Mouse (Mus musculus) gastrocnemius, postnatal 4 days (tissue): ENCODE results near the gene Socs3. TPM values are rescaled to one million over a fixed set of nuclear protein-coding genes. Genes with fewer than 3 reads are reported as not detected.

ENCODE experiments used
- DNase-seq, 2 experiments: peaks; one replicate each; pipeline ENCODE4 v3.0.0; 2021 to 2022; ENCODE audit warnings: low spot score in 2 of 2, mixed read lengths in 2 of 2
- total RNA-seq, 2 experiments: library from RNA; stranded (reverse); gene quantifications; 2 replicates each; pipeline ENCODE4 v1.2.3; 2021

The Socs3 gene
- total RNA-seq, 2 experiments from 2014 or later = 14.0 to 14.8 TPM

- no peak for DNase-seq
These were observed 26.2 kb upstream of the Socs3 start for GRCm38 (mm10) chr11:117996066-117996465.

GRCm38 (mm10) chr11:117995661-117996060 lies 25.8 kb upstream of the Socs3 start:
- no peak for DNase-seq

- DNase-seq = no peak
These were observed 25.4 kb upstream of the Socs3 start for GRCm38 (mm10) chr11:117995255-117995654.

GRCm38 (mm10) chr11:117994250-117995057 lies 24.6 kb upstream of the Socs3 start:
- no peak for DNase-seq

GRCm38 (mm10) chr11:117993190-117994175 lies 23.6 kb upstream of the Socs3 start:
- no peak for DNase-seq

GRCm38 (mm10) chr11:117991502-117992470 lies 21.9 kb upstream of the Socs3 start:
- DNase-seq = no peak

GRCm38 (mm10) chr11:117989926-117990325 lies 20.1 kb upstream of the Socs3 start:
- no peak for DNase-seq

GRCm38 (mm10) chr11:117989241-117989640 lies 19.4 kb upstream of the Socs3 start:
- DNase-seq = no peak

GRCm38 (mm10) chr11:117987968-117988367 lies 18.1 kb upstream of the Socs3 start:
- no peak for DNase-seq

GRCm38 (mm10) chr11:117987032-117987451 lies 17.2 kb upstream of the Socs3 start:
- peak in 1 of 2 experiments; percentile 31 for DNase-seq

- peak; percentile 85 to 93 for DNase-seq
These were observed 16.5 kb upstream of the Socs3 start, which contains the start of gene Pgs1 for GRCm38 (mm10) chr11:117986126-117987031. Gene Pgs1, plus strand, starts transcription at chr11:117986292.

- no peak for DNase-seq
These were observed 13.9 kb upstream of the Socs3 start for GRCm38 (mm10) chr11:117983770-117984169.

GRCm38 (mm10) chr11:117982426-117982825 lies 12.6 kb upstream of the Socs3 start:
- no peak for DNase-seq

GRCm38 (mm10) chr11:117979388-117979787 lies 9.5 kb upstream of the Socs3 start:
- no peak for DNase-seq

- DNase-seq = no peak
These were observed 8.0 kb upstream of the Socs3 start for GRCm38 (mm10) chr11:117977694-117978360.

GRCm38 (mm10) chr11:117976081-117976582 lies 6.3 kb upstream of the Socs3 start:
- peak in 1 of 2 experiments; percentile 71 for DNase-seq

- no peak for DNase-seq
These were observed 5.5 kb upstream of the Socs3 start for GRCm38 (mm10) chr11:117975211-117975967.
